Mouse (Mus musculus) lung, adult 2 months (tissue): ENCODE measurements around the gene Kcnrg.

ENCODE experiments used
- CTCF ChIP-seq: fragments of 200-500 bp; IDR thresholded peaks from 2 replicates; pipeline ENCODE4 v1.5.1; 2011; ENCODE audit warnings: mild to moderate bottlenecking, low read length, control low read depth; ENCODE audit not compliant: insufficient read depth
- POLR2A ChIP-seq: fragments of 200-500 bp; IDR thresholded peaks from 2 replicates; pipeline ENCODE4 v1.6.1; 2011; ENCODE audit warnings: low read depth, mild to moderate bottlenecking, control low read depth, low read length, borderline replicate concordance; ENCODE audit errors: extremely low read depth

DNA sequence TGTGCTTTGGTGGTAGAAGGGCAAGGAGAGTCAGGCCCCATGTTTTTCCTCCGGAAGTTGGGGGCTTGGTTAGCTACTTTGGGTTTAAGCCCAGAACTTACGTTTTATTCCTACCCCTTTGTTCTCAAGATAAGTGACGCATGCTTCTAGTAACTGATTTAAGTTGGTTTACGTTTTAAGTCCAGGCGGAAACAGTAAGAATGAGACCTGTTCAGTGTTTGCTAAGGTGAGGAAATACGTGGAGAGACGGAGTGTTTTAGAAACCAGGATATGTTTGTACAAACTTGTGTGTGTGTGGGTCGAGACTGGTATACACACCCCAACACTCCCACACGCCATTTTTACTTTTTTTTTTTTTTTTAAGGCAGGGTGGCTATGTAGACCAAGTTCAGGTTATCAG lies 5.9 kb upstream of the Kcnrg start:
- TF ChIP-seq CTCF = no peak
- no peak for TF ChIP-seq POLR2A
